Mouse (Mus musculus) embryonic facial prominence, embryonic 10.5 days (tissue): ENCODE measurements at regions not wholly inside any gene's neighbourhood (a gene's known extent, or its start where the extent isn't known, plus 50 kb on each side); places are given as distances from the start of the nearest gene placed in this dataset.

Source experiments
- DNase-seq: peaks from one replicate; pipeline ENCODE4 v3.0.0-alpha.2; 2017; ENCODE audit warnings: low spot score
- H3K27ac ChIP-seq: fragments of 300-500 bp; sonication (generic); replicated peaks from 2 replicates; pipeline ENCODE4 v1.5.1; 2016; ENCODE audit warnings: mild to moderate bottlenecking
- H3K27me3 ChIP-seq: fragments of 300-500 bp; sonication (generic); replicated peaks from 2 replicates; pipeline ENCODE4 v1.6.1; 2016; ENCODE audit warnings: low read depth, mild to moderate bottlenecking; ENCODE audit not compliant: poor library complexity, severe bottlenecking
- H3K36me3 ChIP-seq: fragments of 300-500 bp; sonication (generic); replicated peaks from 2 replicates; pipeline ENCODE4 v1.6.1; 2016; ENCODE audit warnings: mild to moderate bottlenecking, moderate library complexity
- H3K4me1 ChIP-seq: fragments of 300-500 bp; sonication (generic); 2 replicates; pipeline ENCODE4 v1.6.1; 2016
- H3K4me3 ChIP-seq: fragments of 300-500 bp; sonication (generic); 2 replicates; pipeline ENCODE4 v1.5.1; 2016; ENCODE audit warnings: mild to moderate bottlenecking, moderate library complexity
- H3K9me3 ChIP-seq: fragments of 300-500 bp; sonication (generic); 2 replicates; pipeline ENCODE4 v1.6.1; 2016; ENCODE audit warnings: mild to moderate bottlenecking
- WGBS: fragments of 180-500 bp; shearing (Covaris S2); methylation state at CpG from one replicate; pipeline ENCODE4 v1.1.7; 2016; 5-methylcytosine and 5-hydroxymethylcytosine counted together

DNA sequence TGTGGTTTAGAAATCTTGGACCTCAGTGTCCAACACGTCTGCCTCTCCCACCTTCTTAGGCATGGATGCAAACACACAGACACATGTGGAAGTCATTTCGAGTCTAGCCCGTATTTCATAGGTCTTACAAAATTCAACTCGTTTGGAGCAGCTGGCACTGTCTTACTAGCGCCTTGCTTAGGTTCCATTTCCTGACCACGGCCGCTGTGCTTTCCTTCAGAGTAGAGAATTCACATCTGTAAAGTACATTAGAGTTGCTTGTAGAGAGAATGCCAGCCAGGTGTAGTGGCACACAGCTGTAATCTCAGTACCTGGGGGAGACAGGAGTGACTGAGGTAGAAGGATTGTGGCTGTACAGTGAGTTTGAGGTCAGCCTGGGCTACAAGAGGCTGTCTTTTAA is 346.6 kb downstream of the Zfp706 start:
- 72% methylated on average over 7 of the region's 7 CpGs for WGBS
- no peak overlapping the region for H3K27ac ChIP-seq
- DNase-seq: no peak

More for the DNA sequence above, 346.6 kb downstream of the Zfp706 start:
- H3K4me1 ChIP-seq: 0 out of 2 replicates have a peak, but pooled peaks cover 3% of the 10 kb centered on the region
- H3K9me3 ChIP-seq: no peaks in the 10 kb centered on the region
- H3K27me3 ChIP-seq: no peaks in the 10 kb centered on the region
- H3K4me3 ChIP-seq: no peak overlapping the region
- no peaks in the 10 kb centered on the region for H3K36me3 ChIP-seq
